Mouse (Mus musculus) liver, embryonic 14.5 days (tissue): ENCODE data around the gene Prrt3. TPM values are rescaled to one million over a fixed set of nuclear protein-coding genes. Genes with fewer than 3 reads are reported as not detected.

Source experiments
- ATAC-seq: fragments of 200-750 bp; cut with Nextera tagmentation; 2 replicates; pipeline ENCODE4 v1.8.0; 2017; ENCODE audit warnings: moderate number of reproducible peaks, mild to moderate bottlenecking, moderate library complexity; ENCODE audit not compliant: insufficient read depth
- DNase-seq, 3 experiments: peaks; one replicate each; pipeline ENCODE4 v3.0.0-alpha.2; 2012 to 2013; ENCODE audit warnings: low read depth in 3 of 3, low spot score in 3 of 3
- H3K27ac ChIP-seq: fragments of 300-500 bp; sonication (generic); 2 replicates; pipeline ENCODE4 v1.5.1; 2014; ENCODE audit warnings: moderate library complexity, mild to moderate bottlenecking, control low read depth, inconsistent platforms
- H3K27me3 ChIP-seq: fragments of 300-500 bp; sonication (generic); 2 replicates; pipeline ENCODE4 v1.6.1; 2014; ENCODE audit warnings: mild to moderate bottlenecking, low read length, moderate library complexity; ENCODE audit not compliant: control insufficient read depth, insufficient read depth
- H3K36me3 ChIP-seq: fragments of 300-500 bp; sonication (generic); replicated peaks from 2 replicates; pipeline ENCODE4 v1.6.1; 2014; ENCODE audit warnings: low read depth; ENCODE audit not compliant: control insufficient read depth, insufficient read depth
- H3K4me1 ChIP-seq, 2 experiments: fragments of 200-500 bp in 1 of 2; fragments of 300-500 bp in 1 of 2; sonication (generic) in 1 of 2; replicated peaks; 2 replicates each; pipeline ENCODE4 v1.6.1; 2012 to 2014; ENCODE audit warnings: antibody characterized with exemption in 1 of 2, inconsistent platforms in 1 of 2, low read length in 1 of 2; ENCODE audit not compliant: control insufficient read depth in 2 of 2, insufficient read depth in 2 of 2
- H3K4me2 ChIP-seq: fragments of 300-500 bp; sonication (generic); 2 replicates; pipeline ENCODE4 v1.6.1; 2014; ENCODE audit warnings: low read depth, mild to moderate bottlenecking, control low read depth, moderate library complexity
- H3K4me3 ChIP-seq, 2 experiments: fragments of 200-500 bp in 1 of 2; fragments of 300-500 bp in 1 of 2; sonication (generic) in 1 of 2; 2 replicates each; pipeline ENCODE4 v1.5.1; 2012 to 2014; ENCODE audit warnings: low read depth in 2 of 2, low read length in 2 of 2, mild to moderate bottlenecking in 2 of 2, control low read depth in 1 of 2, inconsistent platforms in 1 of 2, moderate library complexity in 1 of 2; ENCODE audit not compliant: insufficient read depth in 1 of 2
- H3K9ac ChIP-seq: fragments of 300-500 bp; sonication (generic); replicated peaks from 2 replicates; pipeline ENCODE4 v1.6.1; 2014; ENCODE audit warnings: mild to moderate bottlenecking, control low read depth, moderate library complexity
- H3K9me3 ChIP-seq: fragments of 300-500 bp; sonication (generic); 2 replicates; pipeline ENCODE4 v1.6.1; 2016; ENCODE audit warnings: low read length, mixed read lengths; ENCODE audit not compliant: control insufficient read depth
- CTCF ChIP-seq: IDR thresholded peaks from 2 replicates; pipeline ENCODE4 v1.5.1; 2016; ENCODE audit warnings: antibody characterized with exemption, low read depth, control low read depth
- EP300 ChIP-seq: IDR thresholded peaks from 2 replicates; pipeline ENCODE4 v1.6.1; 2016; ENCODE audit warnings: antibody characterized with exemption, low read depth
- WGBS: fragments of 180-500 bp; shearing (Covaris S2); extraction: QIAGEN DNeasy Blood & Tissue Kit; methylation state at CpG from one replicate; pipeline ENCODE4 v1.1.7; 2014; ENCODE audit not compliant: insufficient replicate concordance; 5-methylcytosine and 5-hydroxymethylcytosine counted together
- polyA plus RNA-seq, 2 experiments: library from polyadenylated mRNA; depleted of rRNA in 1 of 2; stranded (reverse) in 1 of 2; unstranded in 1 of 2; fragments of >200 nt; fragmentation: Nextera tagmentation in 1 of 2; extraction: Ambion mirVana in 1 of 2; gene quantifications; 2 replicates each; pipeline versions ENCODE4 v1.2.1 to v1.2.3; 2012 to 2014

Prrt3 gene
- polyA plus RNA-seq, 2 experiments, result not detected

DNA sequence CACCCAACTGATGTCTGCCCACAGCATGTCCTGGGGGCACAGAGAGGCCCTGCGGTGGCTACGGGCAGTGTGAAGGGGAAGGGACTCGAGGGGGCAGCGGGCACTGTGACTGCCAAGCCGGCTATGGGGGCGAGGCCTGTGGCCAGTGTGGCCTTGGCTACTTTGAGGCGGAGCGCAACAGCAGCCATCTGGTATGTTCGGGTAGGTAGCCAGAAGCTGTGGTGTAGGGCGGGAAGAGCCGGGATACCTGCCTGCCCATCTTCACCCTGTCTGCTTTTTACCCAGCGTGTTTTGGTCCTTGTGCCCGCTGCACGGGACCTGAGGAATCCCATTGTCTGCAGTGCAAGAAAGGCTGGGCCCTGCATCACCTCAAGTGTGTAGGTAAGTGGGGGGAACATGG lies 12.3 kb downstream of the Prrt3 start:
- 77% methylated on average over 14 of the region's 14 CpGs for WGBS
- H3K4me3 ChIP-seq, result no peak overlapping the region
- no peak overlapping the region for H3K9ac ChIP-seq
- H3K4me1 ChIP-seq, result peaks cover 6 to 11% of the 10 kb centered on the region in 2 experiments; a peak in 3 of 4 replicates
- no peaks in the 10 kb centered on the region for H3K9me3 ChIP-seq
- H3K4me2 ChIP-seq, result no peak overlapping the region
- no peak for DNase-seq
- H3K36me3 ChIP-seq, result no peaks in the 10 kb centered on the region
- H3K27me3 ChIP-seq, result peaks cover 2% of the 10 kb centered on the region; the same call in 1 of the 2 replicates
- TF ChIP-seq EP300, result no peak
- no peak for TF ChIP-seq CTCF
- no peak for ATAC-seq
- no peak overlapping the region for H3K27ac ChIP-seq

DNA sequence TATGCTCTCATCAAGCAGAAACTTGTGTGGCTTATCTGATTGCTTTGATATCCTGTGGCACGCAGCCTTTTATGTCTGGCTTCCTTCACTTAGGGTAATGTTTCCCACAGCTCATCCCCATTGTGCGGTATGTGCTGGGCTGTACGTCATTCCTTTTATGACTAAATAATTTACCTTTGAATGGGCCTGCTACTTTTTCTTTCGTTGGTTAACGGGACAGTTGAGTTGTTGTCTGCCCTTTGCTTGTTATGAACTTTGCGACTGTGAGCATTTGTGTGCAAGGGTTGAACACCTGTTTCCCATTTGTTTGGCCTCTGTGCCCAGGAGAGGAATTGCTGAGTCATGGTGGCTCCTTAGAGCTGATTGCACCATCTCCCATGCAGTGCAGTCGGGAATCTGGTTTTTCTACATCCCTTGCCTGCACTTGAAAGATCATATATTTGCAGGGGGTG lies 14.6 kb downstream of the Prrt3 start:
- H3K27me3 ChIP-seq, result peaks cover 3% of the 10 kb centered on the region
- no peak overlapping the region for H3K27ac ChIP-seq
- TF ChIP-seq CTCF (no peak), EP300 (no peak)
- peaks cover 6 to 15% of the 10 kb centered on the region in 2 experiments; a peak in 3 of 4 replicates for H3K4me1 ChIP-seq
- no peaks in the 10 kb centered on the region for H3K36me3 ChIP-seq
- no peaks in the 10 kb centered on the region for H3K9me3 ChIP-seq
- no peak for ATAC-seq
- H3K9ac ChIP-seq, result no peak overlapping the region
- DNase-seq, result peak in 2 of 3 experiments; percentile 32 to 41
- 39% methylated on average over 7 of the region's 7 CpGs for WGBS
- no peak overlapping the region for H3K4me2 ChIP-seq
- H3K4me3 ChIP-seq, result no peak overlapping the region

DNA sequence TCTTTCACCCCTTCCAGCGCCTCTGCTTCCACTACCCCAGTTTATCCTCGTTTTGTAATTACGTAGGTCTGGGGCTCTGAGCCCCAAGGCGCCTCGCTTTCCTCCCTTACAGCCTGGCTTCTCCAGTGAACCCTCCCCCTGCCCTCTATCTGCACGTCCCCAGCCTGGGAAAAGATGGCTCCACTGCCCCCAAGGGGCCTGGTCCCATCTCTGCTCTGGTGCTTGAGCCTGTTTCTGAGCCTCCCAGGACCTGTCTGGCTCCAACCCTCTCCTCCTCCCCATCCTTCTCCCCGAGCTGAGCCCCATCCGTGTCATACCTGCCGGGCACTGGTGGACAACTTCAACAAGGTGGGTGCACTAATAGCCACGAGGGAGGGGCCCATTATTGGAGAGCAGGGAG lies 18.0 kb downstream of the Prrt3 start:
- peak; percentile 20; the same call in 1 of the 2 replicates for TF ChIP-seq CTCF
- no peak for TF ChIP-seq EP300
- peaks cover 6 to 17% of the 10 kb centered on the region in 2 experiments; a peak in 3 of 4 replicates for H3K4me1 ChIP-seq
- H3K36me3 ChIP-seq, result no peaks in the 10 kb centered on the region
- no peaks in the 10 kb centered on the region for H3K9me3 ChIP-seq
- peak overlapping the region; percentile 72 for H3K9ac ChIP-seq
- peak overlapping the region; percentile 73 for H3K4me2 ChIP-seq
- peaks cover 8% of the 10 kb centered on the region for H3K27me3 ChIP-seq
- peak overlapping the region; percentile 45 for H3K27ac ChIP-seq
- peak overlapping the region; percentile 59 to 66 for H3K4me3 ChIP-seq
- 10% methylated on average over 10 of the region's 10 CpGs for WGBS
- peak; percentile 17; the same call in 1 of the 2 replicates for ATAC-seq
- DNase-seq, result no peak

DNA sequence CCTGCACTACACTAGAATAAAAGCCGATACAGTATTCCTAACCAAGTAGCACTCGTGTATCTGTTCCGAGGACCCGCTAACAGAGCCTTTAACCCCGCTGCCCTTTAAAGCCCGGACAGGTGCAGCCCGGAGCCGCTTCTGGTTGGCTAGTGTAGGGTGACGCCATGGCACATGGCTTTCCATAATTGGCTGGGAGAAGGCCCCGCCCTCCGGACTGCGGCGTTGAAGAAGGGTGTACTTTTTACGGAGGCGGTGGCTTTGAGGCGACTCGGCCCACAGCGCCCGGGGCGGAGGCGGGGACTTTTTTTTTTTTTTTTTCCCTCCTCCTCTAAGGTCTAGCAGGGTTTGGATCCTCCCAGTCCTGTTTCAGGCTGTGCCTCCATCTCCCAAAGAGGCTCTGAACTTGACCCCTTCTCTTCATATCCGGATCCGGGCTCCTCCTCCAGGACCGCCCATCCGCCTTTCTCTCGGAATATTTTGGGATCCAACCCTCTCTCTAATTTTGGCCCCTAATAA lies 18.6 kb downstream of the Prrt3 start, which contains the start of gene Creld1:
Gene Creld1 (plus strand): TSS at position 198 of the 516 bp plus-strand sequence.
- ATAC-seq, result peak; percentile 97
- H3K27me3 ChIP-seq, result peaks cover 8% of the 10 kb centered on the region
- H3K9me3 ChIP-seq, result no peaks in the 10 kb centered on the region
- DNase-seq, result peak; percentile 94
- H3K4me2 ChIP-seq, result peak within 1 kb of the TSS; percentile 73
- peaks cover 6 to 17% of the 10 kb centered on the region in 2 experiments; a peak in 3 of 4 replicates for H3K4me1 ChIP-seq
- under 1% methylated on average over 26 of the region's 26 CpGs for WGBS
- TF ChIP-seq EP300, result no peak
- no peak for TF ChIP-seq CTCF
- peak within 1 kb of the TSS; percentile 72 for H3K9ac ChIP-seq
- peak within 1 kb of the TSS; percentile 45 for H3K27ac ChIP-seq
- H3K36me3 ChIP-seq, result no peaks in the 10 kb centered on the region
- peak within 1 kb of the TSS; percentile 59 to 66 for H3K4me3 ChIP-seq

DNA sequence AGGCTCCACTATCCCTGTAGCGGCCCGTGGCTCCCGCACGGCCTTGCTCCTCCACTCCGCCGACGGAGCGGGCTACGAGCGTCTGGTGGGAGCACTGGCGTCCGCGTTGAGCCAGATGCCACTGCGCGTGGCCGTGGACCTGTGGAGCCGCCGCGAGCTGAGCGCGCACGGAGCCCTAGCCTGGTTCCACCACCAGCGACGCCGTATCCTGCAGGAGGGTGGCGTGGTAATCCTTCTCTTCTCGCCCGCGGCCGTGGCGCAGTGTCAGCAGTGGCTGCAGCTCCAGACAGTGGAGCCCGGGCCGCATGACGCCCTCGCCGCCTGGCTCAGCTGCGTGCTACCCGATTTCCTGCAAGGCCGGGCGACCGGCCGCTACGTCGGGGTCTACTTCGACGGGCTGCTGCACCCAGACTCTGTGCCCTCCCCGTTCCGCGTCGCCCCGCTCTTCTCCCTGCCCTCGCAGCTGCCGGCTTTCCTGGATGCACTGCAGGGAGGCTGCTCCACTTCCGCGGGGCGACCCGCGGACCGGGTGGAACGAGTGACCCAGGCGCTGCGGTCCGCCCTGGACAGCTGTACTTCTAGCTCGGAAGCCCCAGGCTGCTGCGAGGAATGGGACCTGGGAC lies 19.1 kb downstream of the Prrt3 start:
- H3K4me1 ChIP-seq, result peaks cover 6 to 15% of the 10 kb centered on the region in 2 experiments; a peak in 3 of 4 replicates
- H3K27me3 ChIP-seq, result peaks cover 8% of the 10 kb centered on the region
- peak overlapping the region; percentile 73 for H3K4me2 ChIP-seq
- WGBS, result under 1% methylated on average over 65 of the region's 65 CpGs
- peak overlapping the region; percentile 58 to 59 for H3K4me3 ChIP-seq
- no peaks in the 10 kb centered on the region for H3K9me3 ChIP-seq
- ATAC-seq (peak; percentile 49), DNase-seq (peak in 1 of 3 experiments; percentile 9)
- H3K9ac ChIP-seq, result peak overlapping the region; percentile 10
- TF ChIP-seq EP300 (no peak), CTCF (peak; percentile 26; the same call in 1 of the 2 replicates)
- no peak overlapping the region for H3K27ac ChIP-seq
- H3K36me3 ChIP-seq, result no peaks in the 10 kb centered on the region
